Mouse (Mus musculus) heart, embryonic 12.5 days (tissue): ENCODE data around the gene H2afy. TPM values are rescaled to one million over a fixed set of nuclear protein-coding genes. Genes with fewer than 3 reads are reported as not detected.

Source experiments
- ATAC-seq: fragments of 200-750 bp; cut with Nextera tagmentation; 2 replicates; pipeline ENCODE4 v1.8.0; 2017; ENCODE audit warnings: moderate TSS enrichment, moderate library complexity; ENCODE audit not compliant: insufficient number of reproducible peaks, low FRiP score
- H3K27ac ChIP-seq: fragments of 300-500 bp; sonication (generic); 2 replicates; pipeline ENCODE4 v1.5.1; 2016; ENCODE audit warnings: mild to moderate bottlenecking, moderate library complexity; ENCODE audit not compliant: poor library complexity, severe bottlenecking
- H3K27me3 ChIP-seq: fragments of 300-500 bp; sonication (generic); replicated peaks from 2 replicates; pipeline ENCODE4 v1.6.1; 2016; ENCODE audit warnings: mild to moderate bottlenecking, moderate library complexity
- H3K36me3 ChIP-seq: fragments of 300-500 bp; sonication (generic); 2 replicates; pipeline ENCODE4 v1.6.1; 2016; ENCODE audit warnings: mild to moderate bottlenecking, moderate library complexity
- H3K4me1 ChIP-seq: fragments of 300-500 bp; sonication (generic); replicated peaks from 2 replicates; pipeline ENCODE4 v1.6.1; 2016; ENCODE audit warnings: mild to moderate bottlenecking
- H3K4me2 ChIP-seq: fragments of 300-500 bp; sonication (generic); 2 replicates; pipeline ENCODE4 v1.6.1; 2016; ENCODE audit warnings: mild to moderate bottlenecking, moderate library complexity
- H3K4me3 ChIP-seq: fragments of 300-500 bp; sonication (generic); 2 replicates; pipeline ENCODE4 v1.5.1; 2016; ENCODE audit warnings: mild to moderate bottlenecking
- H3K9ac ChIP-seq: fragments of 300-500 bp; sonication (generic); 2 replicates; pipeline ENCODE4 v1.6.1; 2016; ENCODE audit warnings: mild to moderate bottlenecking, moderate library complexity
- H3K9me3 ChIP-seq: fragments of 300-500 bp; sonication (generic); replicated peaks from 2 replicates; pipeline ENCODE4 v1.6.1; 2016; ENCODE audit warnings: mild to moderate bottlenecking, moderate library complexity
- WGBS: fragments of 180-500 bp; shearing (Covaris S2); methylation state at CpG from one replicate; pipeline ENCODE4 v1.1.7; 2016; 5-methylcytosine and 5-hydroxymethylcytosine counted together
- polyA plus RNA-seq: library from polyadenylated mRNA; unstranded; fragments of >200 nt; fragmentation: Nextera tagmentation; extraction: Ambion mirVana; gene quantifications from 2 replicates; pipeline ENCODE4 v1.2.1, GENCODE M21; 2016

H2afy gene
- polyA plus RNA-seq, 1 experiment from 2014 or later: 141 TPM

GRCm38 (mm10) chr13:56129578-56129977, 6.6 kb downstream of the H2afy start:
- Histone ChIP-seq H3K9ac (no peak overlapping the region), H3K27ac (no peak overlapping the region), H3K4me3 (no peak overlapping the region), H3K9me3 (no peaks in the 10 kb centered on the region), H3K4me1 (peaks cover 40% of the 10 kb centered on the region), H3K4me2 (no peak overlapping the region), H3K36me3 (peaks cover 53% of the 10 kb centered on the region), H3K27me3 (no peaks in the 10 kb centered on the region)
- 90% methylated on average over 3 of the region's 3 CpGs for WGBS
- ATAC-seq: no peak

DNA sequence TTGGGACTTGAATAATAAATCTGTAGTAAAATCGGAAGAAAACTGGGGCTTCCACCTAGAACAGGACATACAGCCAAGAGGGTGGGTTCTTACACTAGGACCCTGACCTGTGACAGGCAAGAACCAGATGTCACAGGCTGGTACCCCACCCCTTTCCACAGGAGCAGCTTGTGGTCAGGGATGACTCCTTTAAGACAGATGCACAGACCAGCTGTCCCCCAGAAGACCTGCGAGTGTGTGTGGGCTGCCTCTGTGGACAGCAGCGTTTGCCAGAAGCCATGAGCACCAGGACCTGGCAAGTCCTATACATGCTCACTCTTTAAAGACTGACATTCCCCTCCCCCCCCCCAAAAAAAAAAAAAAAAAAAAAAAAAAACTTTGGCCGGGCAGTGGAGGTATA, 7.1 kb downstream of the H2afy start:
- ATAC-seq: no peak

GRCm38 (mm10) chr13:56125632-56126031, 10.5 kb downstream of the H2afy start:
- Histone ChIP-seq H3K4me1 (peaks cover 9% of the 10 kb centered on the region), H3K27me3 (no peaks in the 10 kb centered on the region), H3K27ac (no peak overlapping the region), H3K4me2 (no peak overlapping the region), H3K9me3 (no peaks in the 10 kb centered on the region), H3K4me3 (no peak overlapping the region), H3K36me3 (peaks cover 85% of the 10 kb centered on the region), H3K9ac (no peak overlapping the region)
- ATAC-seq: no peak
- 90% methylated on average over 10 of the region's 10 CpGs for WGBS

More for the DNA sequence above, 7.1 kb downstream of the H2afy start:
- Histone ChIP-seq H3K4me3 (no peak overlapping the region), H3K9me3 (no peaks in the 10 kb centered on the region), H3K4me2 (no peak overlapping the region), H3K4me1 (peaks cover 35% of the 10 kb centered on the region), H3K9ac (no peak overlapping the region), H3K27ac (no peak overlapping the region), H3K27me3 (no peaks in the 10 kb centered on the region), H3K36me3 (peaks cover 59% of the 10 kb centered on the region)
- 87% methylated on average over 4 of the region's 4 CpGs for WGBS

GRCm38 (mm10) chr13:56123075-56123474, 13.1 kb downstream of the H2afy start:
- Histone ChIP-seq H3K4me3 (no peak overlapping the region), H3K27ac (no peak overlapping the region), H3K4me2 (no peak overlapping the region), H3K9ac (no peak overlapping the region), H3K36me3 (peaks cover 84% of the 10 kb centered on the region), H3K27me3 (no peaks in the 10 kb centered on the region), H3K9me3 (no peaks in the 10 kb centered on the region), H3K4me1 (peaks cover 27% of the 10 kb centered on the region)
- WGBS: 89% methylated on average over 5 of the region's 5 CpGs
- ATAC-seq: no peak

- H3K9me3 ChIP-seq: no peaks in the 10 kb centered on the region
- peak overlapping the region; percentile 89 for H3K27ac ChIP-seq
- peaks cover 73% of the 10 kb centered on the region for H3K4me1 ChIP-seq
- H3K27me3 ChIP-seq: no peaks in the 10 kb centered on the region
- H3K4me2 ChIP-seq: peak overlapping the region; percentile 39
- H3K4me3 ChIP-seq: no peak overlapping the region; the same call in 1 of the 2 replicates
- WGBS: 31% methylated on average over 9 of the region's 9 CpGs
- peaks cover 42% of the 10 kb centered on the region for H3K36me3 ChIP-seq
- no peak for ATAC-seq
- 0 out of 2 replicates have a peak overlapping the region, but pooled peaks have one; percentile 28 for H3K9ac ChIP-seq
Measured at GRCm38 (mm10) chr13:56117991-56118765, 18.0 kb downstream of the H2afy start.

GRCm38 (mm10) chr13:56115906-56116305, 20.3 kb downstream of the H2afy start:
- no peak overlapping the region for H3K4me3 ChIP-seq
- no peak for ATAC-seq
- H3K4me1 ChIP-seq: peaks cover 94% of the 10 kb centered on the region
- H3K36me3 ChIP-seq: peaks cover 23% of the 10 kb centered on the region
- H3K9ac ChIP-seq: no peak overlapping the region
- no peaks in the 10 kb centered on the region for H3K9me3 ChIP-seq
- H3K4me2 ChIP-seq: no peak overlapping the region
- peak overlapping the region; percentile 94 for H3K27ac ChIP-seq
- WGBS: 30% methylated on average over 3 of the region's 3 CpGs
- H3K27me3 ChIP-seq: no peaks in the 10 kb centered on the region

GRCm38 (mm10) chr13:56115386-56115785, 20.8 kb downstream of the H2afy start:
- Histone ChIP-seq H3K4me3 (no peak overlapping the region), H3K27ac (peak overlapping the region; percentile 94), H3K27me3 (no peaks in the 10 kb centered on the region), H3K4me1 (peaks cover 96% of the 10 kb centered on the region), H3K9me3 (no peaks in the 10 kb centered on the region), H3K9ac (peak overlapping the region; percentile 47; the same call in 1 of the 2 replicates), H3K36me3 (peaks cover 18% of the 10 kb centered on the region; the same call in 1 of the 2 replicates), H3K4me2 (peak overlapping the region; percentile 35)
- 27% methylated on average over 9 of the region's 9 CpGs for WGBS
- peak; percentile 44; the same call in 1 of the 2 replicates for ATAC-seq

GRCm38 (mm10) chr13:56113431-56114248, 22.5 kb downstream of the H2afy start:
- Histone ChIP-seq H3K27ac (peak overlapping the region; percentile 52), H3K36me3 (peaks cover 11% of the 10 kb centered on the region; the same call in 1 of the 2 replicates), H3K9ac (peak overlapping the region; percentile 55), H3K27me3 (no peaks in the 10 kb centered on the region), H3K4me1 (peaks cover 98% of the 10 kb centered on the region), H3K4me2 (peak overlapping the region; percentile 5; the same call in 1 of the 2 replicates), H3K4me3 (no peak overlapping the region), H3K9me3 (no peaks in the 10 kb centered on the region)
- peak; percentile 45; the same call in 1 of the 2 replicates for ATAC-seq
- WGBS: 54% methylated on average over 19 of the region's 19 CpGs

DNA sequence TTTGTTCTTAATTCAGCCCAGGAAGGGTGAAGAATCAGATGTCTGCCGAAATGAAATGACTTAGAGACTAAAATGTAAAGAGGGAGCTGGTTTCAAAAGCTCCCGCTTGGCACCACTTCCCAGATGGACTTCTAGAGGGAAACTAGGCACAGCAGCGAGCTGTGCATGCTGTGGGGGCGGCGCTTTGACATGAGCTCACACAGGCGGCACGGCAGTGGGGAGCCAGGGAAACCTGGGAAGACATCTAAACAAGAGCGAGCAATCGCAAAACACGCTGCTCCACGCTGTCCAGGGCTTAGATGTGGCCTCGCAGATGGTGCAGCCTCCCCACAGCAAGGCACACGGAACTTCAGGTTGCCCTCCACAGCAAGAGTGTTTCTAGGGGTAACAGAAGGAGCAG, 23.2 kb downstream of the H2afy start:
- peak overlapping the region; percentile 55 for H3K9ac ChIP-seq
- H3K4me1 ChIP-seq: peaks cover 98% of the 10 kb centered on the region
- no peaks in the 10 kb centered on the region for H3K9me3 ChIP-seq
- 42% methylated on average over 13 of the region's 13 CpGs for WGBS
- peaks cover 10% of the 10 kb centered on the region; the same call in 1 of the 2 replicates for H3K36me3 ChIP-seq
- ATAC-seq: no peak
- no peaks in the 10 kb centered on the region for H3K27me3 ChIP-seq
- peak overlapping the region; percentile 89 for H3K27ac ChIP-seq
- no peak overlapping the region for H3K4me3 ChIP-seq
- H3K4me2 ChIP-seq: peak overlapping the region; percentile 7; the same call in 1 of the 2 replicates

DNA sequence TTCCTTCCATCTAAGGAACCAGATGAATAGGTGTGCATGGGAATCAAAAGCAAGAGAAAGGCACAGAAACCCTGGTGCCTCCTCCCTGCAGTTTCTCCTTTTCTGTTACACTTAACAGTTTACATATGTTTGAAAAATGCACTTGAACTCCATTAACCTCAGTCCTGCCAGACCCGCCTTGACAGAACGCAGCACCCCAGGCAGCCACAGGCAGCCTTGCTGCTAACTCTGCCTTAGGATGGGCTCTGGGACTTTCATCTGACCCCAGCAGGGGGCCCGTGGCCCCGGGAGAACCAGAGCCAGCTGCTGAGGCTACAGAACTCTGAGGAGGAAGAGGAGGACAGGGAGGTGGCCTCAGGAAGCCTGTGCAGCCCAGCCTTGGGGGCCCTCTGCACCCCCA, 23.7 kb downstream of the H2afy start:
- Histone ChIP-seq H3K27me3 (no peaks in the 10 kb centered on the region), H3K9ac (peak overlapping the region; percentile 55), H3K9me3 (no peaks in the 10 kb centered on the region), H3K4me1 (peaks cover 97% of the 10 kb centered on the region), H3K36me3 (peaks cover 6% of the 10 kb centered on the region; the same call in 1 of the 2 replicates), H3K4me2 (peak overlapping the region; percentile 7; the same call in 1 of the 2 replicates), H3K27ac (peak overlapping the region; percentile 89), H3K4me3 (no peak overlapping the region)
- ATAC-seq: no peak
- 29% methylated on average over 4 of the region's 4 CpGs for WGBS

GRCm38 (mm10) chr13:56111601-56112000, 24.6 kb downstream of the H2afy start:
- H3K27ac ChIP-seq: peak overlapping the region; percentile 89
- no peak for ATAC-seq

More at GRCm38 (mm10) chr13:56111601-56112000, 24.6 kb downstream of the H2afy start:
- Histone ChIP-seq H3K27me3 (no peaks in the 10 kb centered on the region), H3K4me3 (no peak overlapping the region), H3K4me1 (peaks cover 89% of the 10 kb centered on the region), H3K9me3 (no peaks in the 10 kb centered on the region), H3K9ac (no peak overlapping the region), H3K4me2 (no peak overlapping the region), H3K36me3 (0 out of 2 replicates have a peak, but pooled peaks cover 5% of the 10 kb centered on the region)
- WGBS: 73% methylated on average over 6 of the region's 6 CpGs
